Mouse (Mus musculus) forebrain, embryonic 11.5 days (tissue): ENCODE measurements at regions not wholly inside any gene's neighbourhood (a gene's known extent, or its start where the extent isn't known, plus 50 kb on each side); places are given as distances from the start of the nearest gene placed in this dataset.
A peak's percentile ranks its signal among the peaks of the same experiment; 100 is the strongest.

Source experiments
- ATAC-seq: fragments of 200-750 bp; cut with Nextera tagmentation; replicated peaks from 2 replicates; pipeline ENCODE4 v1.8.0; 2017; ENCODE audit warnings: moderate TSS enrichment; ENCODE audit not compliant: low FRiP score
- DNase-seq: peaks from one replicate; pipeline ENCODE4 v3.0.0-alpha.2; 2017; ENCODE audit warnings: low spot score
- H3K27ac ChIP-seq: fragments of 300-500 bp; sonication (generic); 2 replicates; pipeline ENCODE4 v1.5.1; 2014; ENCODE audit warnings: low read depth, low read length
- H3K27me3 ChIP-seq: fragments of 300-500 bp; sonication (generic); 2 replicates; pipeline ENCODE4 v1.6.1; 2014; ENCODE audit warnings: mild to moderate bottlenecking, low read length, mixed read lengths; ENCODE audit not compliant: control insufficient read depth, insufficient read depth
- H3K36me3 ChIP-seq: fragments of 300-500 bp; sonication (generic); 2 replicates; pipeline ENCODE4 v1.6.1; 2014; ENCODE audit warnings: mild to moderate bottlenecking, low read length, moderate library complexity, mixed read lengths; ENCODE audit not compliant: control insufficient read depth, insufficient read depth
- H3K4me1 ChIP-seq: fragments of 300-500 bp; sonication (generic); replicated peaks from 2 replicates; pipeline ENCODE4 v1.6.1; 2014; ENCODE audit warnings: low read length, mixed read lengths; ENCODE audit not compliant: control insufficient read depth, insufficient read depth
- H3K4me2 ChIP-seq: fragments of 300-500 bp; sonication (generic); 2 replicates; pipeline ENCODE4 v1.6.1; 2014; ENCODE audit warnings: low read depth, mild to moderate bottlenecking, low read length, moderate library complexity, mixed read lengths; ENCODE audit not compliant: severe bottlenecking
- H3K4me3 ChIP-seq: fragments of 300-500 bp; sonication (generic); 2 replicates; pipeline ENCODE4 v1.5.1; 2014; ENCODE audit warnings: low read depth, low read length
- H3K9ac ChIP-seq: fragments of 300-500 bp; sonication (generic); 2 replicates; pipeline ENCODE4 v1.6.1; 2014; ENCODE audit warnings: low read length
- H3K9me3 ChIP-seq: fragments of 300-500 bp; sonication (generic); 2 replicates; pipeline ENCODE4 v1.6.1; 2016; ENCODE audit warnings: low read length, mixed read lengths; ENCODE audit not compliant: control insufficient read depth
- WGBS: fragments of 180-500 bp; shearing (Covaris S2); extraction: QIAGEN DNeasy Blood & Tissue Kit; methylation state at CpG from one replicate; pipeline ENCODE4 v1.1.7; 2014; 5-methylcytosine and 5-hydroxymethylcytosine counted together

GRCm38 (mm10) chr16:93079660-93080390, 253.9 kb upstream of the Runx1 start:
- DNase-seq: peak; percentile 63
- Histone ChIP-seq H3K4me1 (no peaks in the 10 kb centered on the region; the same call in 1 of the 2 replicates), H3K9ac (0 out of 2 replicates have a peak overlapping the region, but pooled peaks have one; percentile 29), H3K27ac (no peak overlapping the region), H3K27me3 (no peaks in the 10 kb centered on the region), H3K4me2 (peak overlapping the region; percentile 42; the same call in 1 of the 2 replicates), H3K4me3 (peak overlapping the region; percentile 16), H3K9me3 (no peaks in the 10 kb centered on the region), H3K36me3 (no peaks in the 10 kb centered on the region)
- peak; percentile 64; the same call in 1 of the 2 replicates for ATAC-seq
- 29% methylated on average over 17 of the region's 17 CpGs for WGBS

GRCm38 (mm10) chr16:93078909-93079308, 253.0 kb upstream of the Runx1 start:
- no peak overlapping the region for H3K4me3 ChIP-seq
- H3K4me1 ChIP-seq: no peaks in the 10 kb centered on the region; the same call in 1 of the 2 replicates
- WGBS: 80% methylated on average over 3 of the region's 3 CpGs
- DNase-seq: no peak
- no peaks in the 10 kb centered on the region for H3K27me3 ChIP-seq
- H3K9ac ChIP-seq: no peak overlapping the region
- no peak for ATAC-seq
- H3K4me2 ChIP-seq: peak overlapping the region; percentile 42; the same call in 1 of the 2 replicates
- H3K9me3 ChIP-seq: no peaks in the 10 kb centered on the region
- no peak overlapping the region for H3K27ac ChIP-seq
- H3K36me3 ChIP-seq: no peaks in the 10 kb centered on the region

- 90% methylated on average over 11 of the region's 11 CpGs for WGBS
- H3K36me3 ChIP-seq: no peaks in the 10 kb centered on the region
- H3K27ac ChIP-seq: no peak overlapping the region
- no peak overlapping the region for H3K9ac ChIP-seq
- H3K27me3 ChIP-seq: no peaks in the 10 kb centered on the region
- no peak for ATAC-seq
- no peaks in the 10 kb centered on the region for H3K9me3 ChIP-seq
- no peaks in the 10 kb centered on the region; the same call in 1 of the 2 replicates for H3K4me1 ChIP-seq
- H3K4me3 ChIP-seq: no peak overlapping the region
- DNase-seq: no peak
- no peak overlapping the region for H3K4me2 ChIP-seq
Observed at GRCm38 (mm10) chr16:93075488-93075887, 249.5 kb upstream of the Runx1 start.

- WGBS: 66% methylated on average over 6 of the region's 6 CpGs
- Histone ChIP-seq H3K27me3 (no peaks in the 10 kb centered on the region), H3K4me2 (no peak overlapping the region), H3K9me3 (no peaks in the 10 kb centered on the region), H3K4me3 (no peak overlapping the region), H3K9ac (no peak overlapping the region), H3K27ac (no peak overlapping the region), H3K36me3 (no peaks in the 10 kb centered on the region), H3K4me1 (no peaks in the 10 kb centered on the region)
- ATAC-seq (no peak), DNase-seq (no peak)
Observed at GRCm38 (mm10) chr16:93072156-93072555, 246.2 kb upstream of the Runx1 start.

- DNase-seq: no peak
Observed at GRCm38 (mm10) chr16:93071726-93072125, 245.8 kb upstream of the Runx1 start.

GRCm38 (mm10) chr16:93066821-93067220, 240.9 kb upstream of the Runx1 start:
- Histone ChIP-seq H3K4me2 (no peak overlapping the region), H3K9me3 (no peaks in the 10 kb centered on the region), H3K4me3 (no peak overlapping the region), H3K36me3 (no peaks in the 10 kb centered on the region), H3K27ac (no peak overlapping the region), H3K27me3 (no peaks in the 10 kb centered on the region), H3K9ac (no peak overlapping the region), H3K4me1 (no peaks in the 10 kb centered on the region)
- 72% methylated on average over 2 of the region's 2 CpGs for WGBS
- DNase-seq (no peak), ATAC-seq (no peak)

More at GRCm38 (mm10) chr16:93071726-93072125, 245.8 kb upstream of the Runx1 start:
- WGBS: 78% methylated on average over 6 of the region's 6 CpGs
- Histone ChIP-seq H3K4me2 (no peak overlapping the region), H3K9ac (no peak overlapping the region), H3K9me3 (no peaks in the 10 kb centered on the region), H3K27me3 (no peaks in the 10 kb centered on the region), H3K36me3 (no peaks in the 10 kb centered on the region), H3K27ac (no peak overlapping the region), H3K4me3 (no peak overlapping the region), H3K4me1 (no peaks in the 10 kb centered on the region)
- no peak for ATAC-seq

GRCm38 (mm10) chr16:93061475-93062179, 235.7 kb upstream of the Runx1 start:
- Histone ChIP-seq H3K4me3 (no peak overlapping the region), H3K27me3 (no peaks in the 10 kb centered on the region), H3K9me3 (no peaks in the 10 kb centered on the region), H3K4me2 (no peak overlapping the region), H3K27ac (no peak overlapping the region), H3K4me1 (no peaks in the 10 kb centered on the region), H3K9ac (no peak overlapping the region), H3K36me3 (no peaks in the 10 kb centered on the region)
- WGBS: 82% methylated on average over 4 of the region's 4 CpGs
- ATAC-seq (no peak), DNase-seq (no peak)

- no peak overlapping the region for H3K9ac ChIP-seq
- WGBS: 61% methylated on average over 3 of the region's 3 CpGs
- H3K27ac ChIP-seq: no peak overlapping the region
- H3K9me3 ChIP-seq: no peaks in the 10 kb centered on the region
- H3K4me1 ChIP-seq: no peaks in the 10 kb centered on the region
- H3K4me3 ChIP-seq: no peak overlapping the region
- no peak for ATAC-seq
- H3K4me2 ChIP-seq: no peak overlapping the region
- no peak for DNase-seq
- no peaks in the 10 kb centered on the region for H3K27me3 ChIP-seq
- no peaks in the 10 kb centered on the region for H3K36me3 ChIP-seq
Observed at GRCm38 (mm10) chr16:93056295-93056694, 230.3 kb upstream of the Runx1 start.
